Mouse (Mus musculus): Measurements from ENCODE around the gene Lypd3. TPM values are rescaled to one million over a fixed set of nuclear protein-coding genes. Genes with fewer than 3 reads are reported as not detected.
A peak's percentile ranks its signal among the peaks of the same experiment; 100 is the strongest.

The Lypd3 gene
- 0.08 TPM in 1 of 2 replicates, not detected in the other for polyA plus RNA-seq (2012; rRNA removed)

DNA sequence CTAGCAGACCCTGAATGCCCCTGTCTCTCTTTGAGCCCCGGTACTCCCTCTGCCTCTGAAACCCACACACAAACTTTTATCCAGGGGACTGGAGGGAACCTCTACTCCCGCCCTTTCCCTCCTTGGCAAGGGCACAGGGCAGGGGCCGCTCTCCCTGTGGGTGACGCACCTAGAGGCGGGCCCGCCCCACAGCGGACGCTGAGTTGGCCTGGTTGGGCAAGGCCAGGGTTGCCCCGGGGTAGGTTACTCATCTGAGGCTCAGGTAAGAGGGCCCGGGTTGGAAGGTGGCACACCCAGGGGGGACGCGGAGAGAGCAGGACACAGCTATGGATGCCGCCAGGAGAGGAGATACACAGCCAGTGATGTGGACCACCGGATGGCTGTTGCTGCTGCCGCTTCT lies at the start of gene Lypd3:
Gene Lypd3 (plus strand): TSS at position 287 of the 400 bp plus-strand sequence.
- Histone ChIP-seq H3K4me1 (ENCODE audit: control insufficient read depth, insufficient read depth, low read length) (no peaks in the 10 kb centered on the region), H3K27me3 (ENCODE audit: control insufficient read depth, insufficient read depth, low read length) (peaks cover 1% of the 10 kb centered on the region), H3K27ac (ENCODE audit: insufficient read depth, low read length) (no peak within 1 kb of the TSS), H3K4me3 (replicated peaks; ENCODE audit: insufficient read depth, low read depth, low read length) (no peak within 1 kb of the TSS)
- WGBS, result 22% methylated on average over 15 of the region's 15 CpGs
- TF ChIP-seq POLR2A (IDR thresholded peaks at IDR 0.05; ENCODE audit: borderline replicate concordance, insufficient read depth, low read length) (no peak), CTCF (IDR thresholded peaks at IDR 0.05; ENCODE audit: borderline replicate concordance, insufficient read depth, low read depth, low read length) (no peak)
- no peak for DNase-seq

DNA sequence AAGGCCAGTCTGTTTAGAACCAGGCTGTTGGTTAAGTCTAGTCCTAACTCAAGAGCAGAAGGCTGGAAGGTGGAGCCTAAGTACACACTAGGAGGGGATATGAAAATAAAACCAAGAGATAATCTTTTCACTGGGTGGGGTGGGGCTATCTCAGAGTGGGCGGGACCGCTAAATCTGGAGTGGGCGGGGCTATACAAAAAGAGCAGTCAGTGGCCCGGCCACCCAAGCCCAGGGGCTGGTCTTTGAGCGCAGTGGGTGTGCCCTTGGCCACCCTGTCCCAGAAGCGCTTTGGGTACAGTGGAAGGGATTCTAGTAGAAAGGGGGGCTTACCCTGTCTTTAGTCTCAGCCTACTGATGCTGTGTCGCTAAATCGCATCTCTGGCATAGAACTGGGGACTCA lies 49.5 kb upstream of the Lypd3 start:
- DNase-seq, result no peak
- WGBS, result 14% methylated on average over 8 of the region's 8 CpGs
- Histone ChIP-seq H3K4me1 (ENCODE audit: control insufficient read depth, insufficient read depth, low read length) (no peaks in the 10 kb centered on the region), H3K27ac (ENCODE audit: insufficient read depth, low read length) (no peak overlapping the region), H3K4me3 (replicated peaks; ENCODE audit: insufficient read depth, low read depth, low read length) (peak overlapping the region; percentile 11), H3K27me3 (ENCODE audit: control insufficient read depth, insufficient read depth, low read length) (no peaks in the 10 kb centered on the region)
- TF ChIP-seq CTCF (IDR thresholded peaks at IDR 0.05; ENCODE audit: borderline replicate concordance, insufficient read depth, low read depth, low read length) (no peak), POLR2A (IDR thresholded peaks at IDR 0.05; ENCODE audit: borderline replicate concordance, insufficient read depth, low read length) (no peak)

DNA sequence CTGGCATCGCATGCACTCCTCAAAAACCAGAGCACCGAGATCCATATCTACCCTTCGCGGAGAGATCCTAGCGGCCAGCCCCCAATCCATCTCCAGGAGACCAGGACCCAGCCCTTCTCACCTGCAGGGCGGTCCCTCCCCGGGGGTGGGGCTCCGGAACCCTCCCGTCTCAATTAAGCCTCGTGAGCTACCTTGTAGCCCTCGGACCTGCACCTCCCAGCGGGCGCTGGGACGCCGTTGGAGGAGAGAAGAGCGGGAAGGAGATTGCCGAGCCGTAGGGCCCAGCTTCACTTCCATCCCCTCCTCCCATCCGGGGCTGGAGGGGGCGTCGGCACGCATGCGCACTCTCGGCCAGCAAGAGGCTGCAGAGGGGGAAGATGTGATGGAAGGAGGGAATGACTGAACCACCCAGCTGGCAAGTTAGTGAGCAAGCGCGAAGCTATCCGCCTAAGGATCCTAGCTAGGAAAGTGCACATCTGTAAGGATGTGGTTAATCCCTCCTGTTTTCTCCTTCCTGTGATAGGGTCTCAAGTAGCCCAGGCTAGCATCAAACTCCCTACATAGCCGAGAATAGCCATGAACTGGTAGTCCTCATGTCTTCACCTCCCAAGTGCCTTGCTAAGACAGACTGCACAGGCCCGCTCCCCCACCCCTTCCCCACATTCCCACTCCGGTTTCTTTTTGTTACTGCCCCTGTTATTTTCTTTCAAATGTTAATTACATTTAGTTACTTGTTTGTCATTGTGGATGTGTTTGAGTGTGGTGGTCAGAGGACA lies 48.8 kb upstream of the Lypd3 start, which contains the start of the genes Ethe1 and Zfp575:
Gene Ethe1 (plus strand): TSS at position 214 of the 776 bp plus-strand sequence.
Gene Zfp575 (minus strand): TSS at position 312 of the 776 bp plus-strand sequence.
- peak; percentile 44 to 50 for DNase-seq
- 7% methylated on average over 30 of the region's 30 CpGs for WGBS
- TF ChIP-seq CTCF (IDR thresholded peaks at IDR 0.05; ENCODE audit: borderline replicate concordance, insufficient read depth, low read depth, low read length), result no peak
- TF ChIP-seq POLR2A (IDR thresholded peaks at IDR 0.05; ENCODE audit: borderline replicate concordance, insufficient read depth, low read length), result peak; percentile 71; the same call in 1 of the 2 replicates
- Histone ChIP-seq H3K4me3 (replicated peaks; ENCODE audit: insufficient read depth, low read depth, low read length) (peak within 1 kb of the TSS; percentile 56), H3K4me1 (ENCODE audit: control insufficient read depth, insufficient read depth, low read length) (no peaks in the 10 kb centered on the region), H3K27me3 (ENCODE audit: control insufficient read depth, insufficient read depth, low read length) (no peaks in the 10 kb centered on the region), H3K27ac (ENCODE audit: insufficient read depth, low read length) (no peak within 1 kb of the TSS)

DNA sequence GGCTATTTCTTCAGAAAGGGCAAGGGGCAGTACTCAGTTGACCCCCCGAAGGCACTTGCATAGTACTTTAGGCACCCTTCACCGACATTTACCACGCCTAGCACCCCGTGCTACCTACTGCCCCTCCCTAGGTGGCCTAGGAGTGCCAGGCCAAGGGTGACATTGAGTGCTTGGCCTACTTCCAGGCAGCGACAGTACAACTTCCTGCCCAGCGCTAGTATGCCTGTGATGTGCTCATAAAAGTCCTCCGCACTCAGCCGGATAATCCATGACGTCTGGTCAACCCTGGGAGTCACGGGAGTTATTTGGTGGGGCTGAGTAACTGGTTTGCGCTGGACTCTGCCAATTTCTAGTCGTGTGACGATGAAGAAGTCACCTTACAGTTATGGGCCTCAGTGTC lies 48.0 kb upstream of the Lypd3 start:
- no peak overlapping the region for H3K27ac ChIP-seq (ENCODE audit: insufficient read depth, low read length)
- no peaks in the 10 kb centered on the region for H3K4me1 ChIP-seq (ENCODE audit: control insufficient read depth, insufficient read depth, low read length)
- H3K27me3 ChIP-seq (ENCODE audit: control insufficient read depth, insufficient read depth, low read length), result no peaks in the 10 kb centered on the region
- no peak overlapping the region for H3K4me3 ChIP-seq (replicated peaks; ENCODE audit: insufficient read depth, low read depth, low read length)
- DNase-seq, result no peak
- no peak for TF ChIP-seq CTCF (IDR thresholded peaks at IDR 0.05; ENCODE audit: borderline replicate concordance, insufficient read depth, low read depth, low read length)
- TF ChIP-seq POLR2A (IDR thresholded peaks at IDR 0.05; ENCODE audit: borderline replicate concordance, insufficient read depth, low read length), result no peak
- 74% methylated on average over 13 of the region's 13 CpGs for WGBS

DNA sequence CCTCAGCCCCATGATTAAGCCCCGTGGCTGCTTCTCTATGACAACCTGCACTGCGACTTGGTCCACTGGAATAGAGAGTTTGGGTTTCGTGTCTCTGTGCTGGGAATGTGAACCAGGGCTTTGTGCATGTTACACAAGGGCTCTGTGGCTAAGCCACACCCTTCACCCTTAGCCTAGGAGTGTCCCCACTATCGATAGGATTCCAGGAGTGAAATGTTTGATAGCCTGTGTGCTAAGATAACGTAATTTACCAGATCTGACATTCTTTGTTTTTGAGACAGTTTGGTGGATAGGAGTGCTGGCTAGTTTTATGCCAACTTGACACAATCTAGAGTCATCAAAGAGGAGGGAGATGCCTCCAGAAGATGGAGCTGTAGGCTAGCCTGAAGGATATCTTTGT lies 44.6 kb upstream of the Lypd3 start:
- TF ChIP-seq CTCF (IDR thresholded peaks at IDR 0.05; ENCODE audit: borderline replicate concordance, insufficient read depth, low read depth, low read length), result no peak
- no peak for TF ChIP-seq POLR2A (IDR thresholded peaks at IDR 0.05; ENCODE audit: borderline replicate concordance, insufficient read depth, low read length)
- H3K27ac ChIP-seq (ENCODE audit: insufficient read depth, low read length), result no peak overlapping the region
- no peaks in the 10 kb centered on the region for H3K27me3 ChIP-seq (ENCODE audit: control insufficient read depth, insufficient read depth, low read length)
- DNase-seq, result no peak
- H3K4me3 ChIP-seq (replicated peaks; ENCODE audit: insufficient read depth, low read depth, low read length), result no peak overlapping the region
- peaks cover 5% of the 10 kb centered on the region for H3K4me1 ChIP-seq (ENCODE audit: control insufficient read depth, insufficient read depth, low read length)
- 79% methylated on average over 5 of the region's 5 CpGs for WGBS

DNA sequence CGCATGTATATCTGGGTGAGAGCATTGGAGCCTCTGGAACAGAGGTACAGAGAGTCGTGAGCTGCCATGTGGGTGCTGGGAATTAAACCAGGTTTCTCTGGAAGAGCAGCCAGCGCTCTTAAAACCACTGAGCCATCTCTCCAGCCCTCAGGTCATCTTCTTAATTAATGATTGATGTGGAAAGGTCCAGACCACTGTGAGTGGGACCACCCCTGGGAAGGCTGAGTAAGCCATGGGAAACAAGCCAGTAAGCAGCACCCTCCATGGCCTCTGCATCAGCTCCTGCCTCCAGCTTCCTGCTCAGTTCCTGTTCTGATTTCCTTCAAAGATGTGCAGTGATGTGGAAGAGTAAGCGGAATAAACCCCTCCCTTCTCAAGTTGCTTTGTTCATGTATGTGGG lies 44.2 kb upstream of the Lypd3 start:
- no peak overlapping the region for H3K27ac ChIP-seq (ENCODE audit: insufficient read depth, low read length)
- H3K4me1 ChIP-seq (ENCODE audit: control insufficient read depth, insufficient read depth, low read length), result peaks cover 5% of the 10 kb centered on the region
- WGBS, result 63% methylated on average over 4 of the region's 4 CpGs
- no peak overlapping the region for H3K4me3 ChIP-seq (replicated peaks; ENCODE audit: insufficient read depth, low read depth, low read length)
- DNase-seq, result no peak
- TF ChIP-seq CTCF (IDR thresholded peaks at IDR 0.05; ENCODE audit: borderline replicate concordance, insufficient read depth, low read depth, low read length) (no peak), POLR2A (IDR thresholded peaks at IDR 0.05; ENCODE audit: borderline replicate concordance, insufficient read depth, low read length) (no peak)
- H3K27me3 ChIP-seq (ENCODE audit: control insufficient read depth, insufficient read depth, low read length), result no peaks in the 10 kb centered on the region

DNA sequence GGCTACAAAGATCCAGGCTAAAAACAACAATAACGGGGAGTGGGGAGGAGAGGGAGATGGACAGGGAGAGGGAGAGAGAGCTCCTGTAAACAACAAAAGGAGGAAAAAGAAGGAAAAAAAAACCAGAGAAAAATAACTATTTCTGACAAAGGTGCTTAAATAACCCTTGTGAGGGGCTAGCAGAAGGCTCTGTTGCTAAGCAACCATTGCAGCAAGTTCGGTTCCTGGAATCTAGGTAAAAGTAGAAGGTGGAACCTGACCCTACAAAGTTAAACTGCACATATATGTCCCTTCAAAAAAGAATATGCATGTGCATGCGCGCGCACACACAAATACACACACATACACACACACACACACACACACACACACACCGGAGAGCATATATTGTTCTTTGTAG lies 43.6 kb upstream of the Lypd3 start:
- no peak for TF ChIP-seq POLR2A (IDR thresholded peaks at IDR 0.05; ENCODE audit: borderline replicate concordance, insufficient read depth, low read length)
- TF ChIP-seq CTCF (IDR thresholded peaks at IDR 0.05; ENCODE audit: borderline replicate concordance, insufficient read depth, low read depth, low read length), result no peak
- Histone ChIP-seq H3K27ac (ENCODE audit: insufficient read depth, low read length) (no peak overlapping the region), H3K4me1 (ENCODE audit: control insufficient read depth, insufficient read depth, low read length) (peaks cover 5% of the 10 kb centered on the region), H3K27me3 (ENCODE audit: control insufficient read depth, insufficient read depth, low read length) (no peaks in the 10 kb centered on the region), H3K4me3 (replicated peaks; ENCODE audit: insufficient read depth, low read depth, low read length) (no peak overlapping the region)
- whole genome bisulfite sequencing, result 86% methylated on average over 6 of the region's 6 CpGs
- no peak for DNase-seq

Data from cerebellum, adult 2 months (tissue).